Mouse (Mus musculus) limb, embryonic 11.5 days (tissue): ENCODE measurements around the gene Pcnx2. TPM values are rescaled to one million over a fixed set of nuclear protein-coding genes. Genes with fewer than 3 reads are reported as not detected.

Experiments used
- ATAC-seq: fragments of 200-750 bp; cut with Nextera tagmentation; 2 replicates; pipeline ENCODE4 v1.8.0; 2017; ENCODE audit warnings: low read depth; ENCODE audit not compliant: insufficient number of reproducible peaks, low FRiP score, low TSS enrichment
- DNase-seq: peaks from one replicate; pipeline ENCODE4 v3.0.0-alpha.2; 2015; ENCODE audit warnings: low spot score
- H3K27ac ChIP-seq: fragments of 300-500 bp; sonication (generic); replicated peaks from 2 replicates; pipeline ENCODE4 v1.5.1; 2014; ENCODE audit warnings: low read depth, mild to moderate bottlenecking, low read length
- H3K27me3 ChIP-seq: fragments of 300-500 bp; sonication (generic); 2 replicates; pipeline ENCODE4 v1.6.1; 2014; ENCODE audit warnings: mild to moderate bottlenecking, low read length, mixed read lengths; ENCODE audit not compliant: control insufficient read depth, insufficient read depth
- H3K36me3 ChIP-seq: fragments of 300-500 bp; sonication (generic); 2 replicates; pipeline ENCODE4 v1.6.1; 2014; ENCODE audit warnings: mild to moderate bottlenecking, low read length, moderate library complexity, mixed read lengths; ENCODE audit not compliant: control insufficient read depth, insufficient read depth
- H3K4me1 ChIP-seq: fragments of 300-500 bp; sonication (generic); 2 replicates; pipeline ENCODE4 v1.6.1; 2014; ENCODE audit warnings: low read length, mixed read lengths; ENCODE audit not compliant: control insufficient read depth, insufficient read depth
- H3K4me2 ChIP-seq: fragments of 300-500 bp; sonication (generic); 2 replicates; pipeline ENCODE4 v1.6.1; 2014; ENCODE audit warnings: low read depth, mild to moderate bottlenecking, moderate library complexity; ENCODE audit not compliant: severe bottlenecking
- H3K4me3 ChIP-seq: fragments of 300-500 bp; sonication (generic); 2 replicates; pipeline ENCODE4 v1.5.1; 2014; ENCODE audit warnings: low read depth, low read length
- H3K9ac ChIP-seq: fragments of 300-500 bp; sonication (generic); 2 replicates; pipeline ENCODE4 v1.6.1; 2014; ENCODE audit warnings: mild to moderate bottlenecking, low read length
- H3K9me3 ChIP-seq: fragments of 300-500 bp; sonication (generic); 2 replicates; pipeline ENCODE4 v1.6.1; 2016; ENCODE audit warnings: low read length; ENCODE audit not compliant: control insufficient read depth
- WGBS: fragments of 180-500 bp; shearing (Covaris S2); extraction: QIAGEN DNeasy Blood & Tissue Kit; methylation state at CpG from one replicate; pipeline ENCODE4 v1.1.7; 2014; 5-methylcytosine and 5-hydroxymethylcytosine counted together
- polyA plus RNA-seq: library from polyadenylated mRNA; unstranded; fragments of >200 nt; fragmentation: Nextera tagmentation; extraction: Ambion mirVana; gene quantifications from 2 replicates; pipeline ENCODE4 v1.2.1, GENCODE M21; 2014

The Pcnx2 gene
- polyA plus RNA-seq, 1 experiment from 2014 or later: not detected

- H3K36me3 ChIP-seq: no peaks in the 10 kb centered on the region
- H3K4me1 ChIP-seq: no peaks in the 10 kb centered on the region
- no peak for ATAC-seq
- H3K27ac ChIP-seq: no peak overlapping the region
- no peak overlapping the region for H3K9ac ChIP-seq
- DNase-seq: no peak
- no peaks in the 10 kb centered on the region for H3K27me3 ChIP-seq
- H3K9me3 ChIP-seq: no peaks in the 10 kb centered on the region
- no peak overlapping the region for H3K4me2 ChIP-seq
- no peak overlapping the region for H3K4me3 ChIP-seq
- 95% methylated on average over 4 of the region's 4 CpGs for WGBS
Observed at GRCm38 (mm10) chr8:125726143-125726542, 172.0 kb downstream of the Pcnx2 start.

GRCm38 (mm10) chr8:125725037-125725820 is 172.9 kb downstream of the Pcnx2 start:
- 81% methylated on average over 6 of the region's 6 CpGs for WGBS
- Histone ChIP-seq H3K4me3 (no peak overlapping the region), H3K4me1 (no peaks in the 10 kb centered on the region), H3K9ac (no peak overlapping the region), H3K4me2 (no peak overlapping the region), H3K9me3 (no peaks in the 10 kb centered on the region), H3K27me3 (no peaks in the 10 kb centered on the region), H3K27ac (no peak overlapping the region), H3K36me3 (no peaks in the 10 kb centered on the region)
- ATAC-seq (no peak), DNase-seq (no peak)

- no peak overlapping the region for H3K9ac ChIP-seq
- 88% methylated on average over 6 of the region's 6 CpGs for WGBS
- no peaks in the 10 kb centered on the region; the same call in 1 of the 2 replicates for H3K9me3 ChIP-seq
- ATAC-seq: no peak
- DNase-seq: no peak
- H3K27me3 ChIP-seq: no peaks in the 10 kb centered on the region
- H3K27ac ChIP-seq: no peak overlapping the region
- H3K4me1 ChIP-seq: no peaks in the 10 kb centered on the region
- no peaks in the 10 kb centered on the region for H3K36me3 ChIP-seq
- H3K4me2 ChIP-seq: no peak overlapping the region
- H3K4me3 ChIP-seq: no peak overlapping the region
Observed at GRCm38 (mm10) chr8:125723437-125723836, 174.7 kb downstream of the Pcnx2 start.

GRCm38 (mm10) chr8:125722675-125723074 is 175.4 kb downstream of the Pcnx2 start:
- Histone ChIP-seq H3K27me3 (no peaks in the 10 kb centered on the region), H3K4me2 (no peak overlapping the region), H3K36me3 (no peaks in the 10 kb centered on the region), H3K27ac (no peak overlapping the region), H3K9ac (no peak overlapping the region), H3K4me1 (no peaks in the 10 kb centered on the region), H3K9me3 (no peaks in the 10 kb centered on the region; the same call in 1 of the 2 replicates), H3K4me3 (no peak overlapping the region)
- no peak for ATAC-seq
- WGBS: 78% methylated on average over 7 of the region's 7 CpGs
- no peak for DNase-seq

GRCm38 (mm10) chr8:125718914-125719313 is 179.2 kb downstream of the Pcnx2 start:
- Histone ChIP-seq H3K27me3 (no peaks in the 10 kb centered on the region), H3K27ac (no peak overlapping the region), H3K36me3 (no peaks in the 10 kb centered on the region), H3K4me3 (no peak overlapping the region), H3K9ac (no peak overlapping the region), H3K9me3 (no peaks in the 10 kb centered on the region; the same call in 1 of the 2 replicates), H3K4me1 (no peaks in the 10 kb centered on the region; the same call in 1 of the 2 replicates), H3K4me2 (no peak overlapping the region)
- DNase-seq: no peak
- no peak for ATAC-seq
- 67% methylated on average over 4 of the region's 4 CpGs for WGBS

GRCm38 (mm10) chr8:125716613-125717012 is 181.5 kb downstream of the Pcnx2 start:
- 9% methylated on average over 7 of the region's 7 CpGs for WGBS
- H3K4me2 ChIP-seq: no peak overlapping the region
- H3K27me3 ChIP-seq: no peaks in the 10 kb centered on the region
- no peaks in the 10 kb centered on the region; the same call in 1 of the 2 replicates for H3K4me1 ChIP-seq
- no peaks in the 10 kb centered on the region for H3K36me3 ChIP-seq
- DNase-seq (peak; percentile 33), ATAC-seq (no peak)
- H3K27ac ChIP-seq: no peak overlapping the region
- no peaks in the 10 kb centered on the region; the same call in 1 of the 2 replicates for H3K9me3 ChIP-seq
- H3K9ac ChIP-seq: no peak overlapping the region
- no peak overlapping the region for H3K4me3 ChIP-seq

DNA sequence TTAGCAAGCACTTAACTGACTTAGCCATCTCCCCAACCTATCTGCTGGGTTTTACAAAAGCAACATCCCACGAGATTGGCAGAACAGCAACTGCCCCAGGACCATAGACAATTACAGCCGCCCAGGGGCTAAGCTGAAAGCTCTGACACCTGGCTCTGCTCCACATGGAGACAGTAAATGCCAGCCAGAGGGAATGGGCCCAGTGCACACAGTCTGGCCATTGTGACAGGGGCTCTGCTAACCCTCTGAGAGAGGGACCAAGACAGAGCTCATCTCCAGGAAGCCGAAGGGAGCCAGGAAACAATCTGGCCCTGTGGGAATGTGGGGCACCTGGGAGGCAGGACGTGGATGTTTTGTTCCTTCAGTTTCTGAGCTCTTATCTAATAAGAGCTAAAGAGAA is 181.9 kb downstream of the Pcnx2 start:
- no peak for ATAC-seq
- no peak overlapping the region for H3K9ac ChIP-seq
- WGBS: 21% methylated on average over 4 of the region's 4 CpGs

DNA sequence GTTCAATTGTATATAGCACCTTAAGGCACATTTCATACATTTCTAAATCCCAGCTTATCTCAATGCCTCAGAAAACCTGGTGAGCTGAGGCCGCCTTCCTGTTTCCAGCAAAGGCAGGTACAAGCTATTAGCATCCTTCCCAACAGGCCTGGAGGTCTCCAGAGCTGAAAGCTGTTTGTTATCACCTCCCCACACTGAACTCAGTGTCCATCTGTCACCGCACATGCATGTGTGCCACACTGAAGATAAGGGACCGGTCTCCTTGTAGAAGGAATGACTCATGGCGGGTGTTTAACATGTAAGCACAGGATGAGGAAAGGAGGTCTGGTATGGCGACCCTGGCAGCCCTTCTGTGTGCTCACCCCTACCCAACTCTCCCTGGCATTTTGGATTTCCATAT is 186.6 kb downstream of the Pcnx2 start:
- no peaks in the 10 kb centered on the region for H3K27me3 ChIP-seq
- no peak for DNase-seq
- H3K4me2 ChIP-seq: no peak overlapping the region
- ATAC-seq: no peak
- no peak overlapping the region for H3K27ac ChIP-seq
- no peaks in the 10 kb centered on the region; the same call in 1 of the 2 replicates for H3K4me1 ChIP-seq
- no peak overlapping the region for H3K4me3 ChIP-seq
- WGBS: 91% methylated on average over 5 of the region's 5 CpGs
- no peaks in the 10 kb centered on the region for H3K9me3 ChIP-seq
- H3K36me3 ChIP-seq: no peaks in the 10 kb centered on the region
- H3K9ac ChIP-seq: no peak overlapping the region

More for the DNA sequence above, 181.9 kb downstream of the Pcnx2 start:
- H3K9me3 ChIP-seq: no peaks in the 10 kb centered on the region; the same call in 1 of the 2 replicates
- H3K27me3 ChIP-seq: no peaks in the 10 kb centered on the region
- no peak overlapping the region for H3K4me3 ChIP-seq
- H3K4me1 ChIP-seq: no peaks in the 10 kb centered on the region; the same call in 1 of the 2 replicates
- DNase-seq: no peak
- H3K4me2 ChIP-seq: no peak overlapping the region
- no peak overlapping the region for H3K27ac ChIP-seq
- no peaks in the 10 kb centered on the region for H3K36me3 ChIP-seq
